Mouse (Mus musculus) Muller cell, postnatal 12 days (primary cell): ENCODE data around the gene Lsm14a.
A peak's percentile ranks its signal among the peaks of the same experiment; 100 is the strongest.

Experiments used
- DNase-seq: peaks from one replicate; pipeline ENCODE4 v3.0.0-alpha.2; 2015; ENCODE audit errors: inconsistent ontology term

The Lsm14a gene

GRCm38 (mm10) chr7:34393215-34393614 is at the start of gene Lsm14a:
TSS of gene Lsm14a (minus strand) at chr7:34393315.
- no peak for DNase-seq

GRCm38 (mm10) chr7:34438903-34439302 is 45.8 kb upstream of the Lsm14a start:
- DNase-seq: peak; percentile 7

DNA sequence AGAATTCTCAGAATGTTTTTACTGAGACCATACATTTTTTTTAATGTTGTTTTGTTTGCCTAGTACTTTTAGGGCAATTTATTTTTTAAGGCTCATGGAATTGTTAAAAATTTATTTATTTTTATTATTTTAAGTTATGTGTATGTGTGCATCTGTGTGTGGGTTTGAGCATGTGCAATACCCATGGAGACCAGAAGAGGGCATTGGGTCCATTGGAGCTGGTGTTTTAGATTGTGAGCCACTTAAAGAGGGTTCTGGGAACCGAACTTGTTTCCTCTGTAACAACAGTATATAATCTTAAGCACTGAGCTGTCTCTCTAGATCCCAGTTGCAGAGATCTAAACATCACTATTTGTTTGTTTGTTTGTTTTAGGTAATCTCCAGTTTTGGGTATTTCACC is 40.5 kb upstream of the Lsm14a start:
- no peak for DNase-seq

DNA sequence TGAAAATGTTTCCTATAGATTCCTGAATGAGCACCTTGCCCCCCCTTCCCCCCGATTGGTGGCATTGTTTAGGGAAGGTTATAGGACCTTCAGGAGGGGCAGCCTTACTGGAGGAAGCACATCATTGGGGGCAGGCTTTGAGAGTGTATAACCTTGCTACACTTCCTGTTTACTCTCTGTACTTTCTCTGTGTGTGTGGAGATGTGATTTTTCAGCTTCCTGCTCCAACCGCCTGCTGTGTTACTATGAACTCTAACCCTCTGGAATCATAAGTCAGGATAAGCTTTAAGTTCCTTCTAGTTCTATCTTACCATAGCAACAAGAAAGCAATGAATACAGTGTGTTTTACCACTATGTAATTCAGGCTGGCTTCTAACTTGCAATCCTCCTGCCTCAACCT is 28.1 kb upstream of the Lsm14a start:
- DNase-seq: no peak

- peak; percentile 56 for DNase-seq
Observed at GRCm38 (mm10) chr7:34407492-34407891, 14.4 kb upstream of the Lsm14a start.

GRCm38 (mm10) chr7:34403876-34404275 is 10.8 kb upstream of the Lsm14a start:
- no peak for DNase-seq

DNA sequence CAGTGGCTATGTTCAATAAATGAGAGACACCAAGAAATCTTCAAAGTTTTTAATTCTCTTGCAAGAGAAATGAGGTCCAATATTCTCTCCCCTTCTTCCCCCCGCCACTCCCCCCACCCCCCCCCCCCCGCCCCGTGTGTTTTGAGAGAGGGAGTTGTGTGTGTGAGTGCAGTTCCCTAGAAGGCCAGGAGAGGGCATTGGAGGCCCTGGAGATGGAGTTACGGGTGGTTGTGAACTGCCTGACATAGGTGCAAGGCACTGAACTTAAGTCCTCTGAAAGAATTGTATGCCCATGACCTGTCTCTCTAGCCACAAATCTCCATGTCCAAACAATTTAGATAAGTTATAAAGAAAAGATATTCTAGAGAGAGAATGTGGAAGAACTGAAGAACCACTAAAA is 7.0 kb upstream of the Lsm14a start:
- DNase-seq: no peak

- DNase-seq: no peak
Observed at GRCm38 (mm10) chr7:34398831-34399230, 5.7 kb upstream of the Lsm14a start.

DNA sequence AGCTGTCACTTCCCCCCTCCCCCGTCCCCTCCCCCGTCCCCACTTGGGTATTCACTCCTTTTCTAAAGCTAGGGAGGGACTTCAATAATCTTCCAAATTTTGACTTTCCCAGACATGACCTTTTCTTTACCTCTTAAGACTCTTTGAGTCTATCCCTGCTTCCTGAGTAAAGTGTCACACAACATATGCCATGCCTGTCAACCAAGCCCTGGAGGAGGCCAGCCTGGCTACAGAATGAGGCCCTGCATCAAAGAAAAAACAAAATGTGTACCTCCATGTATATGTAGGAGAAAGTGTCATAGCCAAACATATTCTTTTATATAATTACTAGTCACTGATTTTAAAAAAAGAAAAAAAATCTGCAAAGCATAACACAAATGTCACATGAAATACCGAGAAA is 3.7 kb upstream of the Lsm14a start:
- DNase-seq: no peak

DNA sequence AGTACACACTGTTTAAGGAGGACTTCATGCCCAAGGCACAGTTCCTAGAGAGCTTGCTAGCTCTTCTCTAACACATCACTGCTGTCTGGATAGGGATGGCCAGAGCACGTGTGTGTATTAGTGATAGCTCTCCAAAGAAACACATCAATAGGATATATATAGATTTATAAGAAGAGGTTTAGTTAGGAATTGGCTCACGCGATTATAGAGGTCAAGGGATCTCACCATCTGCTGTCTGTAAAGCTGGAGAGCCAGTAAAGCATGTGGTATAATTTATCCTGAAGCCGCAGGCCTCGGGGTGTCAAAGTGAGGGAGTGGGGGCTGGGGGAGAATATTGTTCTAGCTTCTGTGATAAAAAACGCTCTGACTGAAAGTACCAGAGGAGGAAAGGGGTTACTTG is 2.6 kb upstream of the Lsm14a start:
- DNase-seq: no peak

DNA sequence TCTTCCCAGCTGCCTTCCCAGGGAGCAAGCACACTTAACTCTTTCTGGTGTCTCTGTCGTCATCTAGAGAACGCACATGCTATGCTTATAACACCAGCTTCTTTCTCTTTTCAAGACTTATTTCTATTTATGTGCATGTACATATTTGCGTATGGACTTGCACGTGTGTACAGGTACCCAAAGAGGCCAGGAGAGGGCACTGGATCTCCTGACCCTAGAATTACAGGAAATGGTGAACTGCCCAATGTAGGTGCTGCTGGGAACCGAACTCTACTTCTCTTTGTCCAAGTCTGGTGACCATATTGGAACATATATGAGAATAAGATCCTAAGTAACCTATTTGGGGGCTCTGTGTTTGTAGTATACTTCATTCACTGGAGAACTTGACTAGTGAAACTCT is 1.5 kb upstream of the Lsm14a start:
- DNase-seq: no peak

- no peak for DNase-seq
Observed at GRCm38 (mm10) chr7:34394091-34394490, 976 bp upstream of the Lsm14a start.

DNA sequence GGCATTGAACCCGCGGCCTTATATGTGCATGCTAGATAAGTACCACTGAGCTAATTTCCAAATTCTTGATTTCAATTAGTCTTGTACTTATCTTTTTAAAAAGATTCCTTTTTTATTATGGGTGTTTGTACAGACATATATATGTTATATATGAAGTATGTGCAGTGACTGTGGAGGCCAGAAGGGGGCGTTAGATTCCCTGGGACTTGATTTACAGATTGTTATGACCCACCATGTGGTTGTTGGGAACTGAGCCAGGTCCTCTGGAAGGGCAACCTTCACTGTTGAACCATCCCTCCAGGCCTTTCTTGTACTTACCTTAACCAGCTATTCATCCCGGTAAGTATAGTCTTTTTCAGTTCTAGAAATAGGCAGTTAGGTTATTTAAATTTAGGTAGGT is 780 bp downstream of the Lsm14a start:
- DNase-seq: no peak

GRCm38 (mm10) chr7:34391711-34392110 is 1.4 kb downstream of the Lsm14a start:
- DNase-seq: no peak

GRCm38 (mm10) chr7:34390834-34391155 is 2.3 kb downstream of the Lsm14a start:
- peak; percentile 66 for DNase-seq

- DNase-seq: no peak
Observed at GRCm38 (mm10) chr7:34390111-34390833, 2.8 kb downstream of the Lsm14a start.

GRCm38 (mm10) chr7:34389277-34390085 is 3.6 kb downstream of the Lsm14a start:
- DNase-seq: peak; percentile 94

DNA sequence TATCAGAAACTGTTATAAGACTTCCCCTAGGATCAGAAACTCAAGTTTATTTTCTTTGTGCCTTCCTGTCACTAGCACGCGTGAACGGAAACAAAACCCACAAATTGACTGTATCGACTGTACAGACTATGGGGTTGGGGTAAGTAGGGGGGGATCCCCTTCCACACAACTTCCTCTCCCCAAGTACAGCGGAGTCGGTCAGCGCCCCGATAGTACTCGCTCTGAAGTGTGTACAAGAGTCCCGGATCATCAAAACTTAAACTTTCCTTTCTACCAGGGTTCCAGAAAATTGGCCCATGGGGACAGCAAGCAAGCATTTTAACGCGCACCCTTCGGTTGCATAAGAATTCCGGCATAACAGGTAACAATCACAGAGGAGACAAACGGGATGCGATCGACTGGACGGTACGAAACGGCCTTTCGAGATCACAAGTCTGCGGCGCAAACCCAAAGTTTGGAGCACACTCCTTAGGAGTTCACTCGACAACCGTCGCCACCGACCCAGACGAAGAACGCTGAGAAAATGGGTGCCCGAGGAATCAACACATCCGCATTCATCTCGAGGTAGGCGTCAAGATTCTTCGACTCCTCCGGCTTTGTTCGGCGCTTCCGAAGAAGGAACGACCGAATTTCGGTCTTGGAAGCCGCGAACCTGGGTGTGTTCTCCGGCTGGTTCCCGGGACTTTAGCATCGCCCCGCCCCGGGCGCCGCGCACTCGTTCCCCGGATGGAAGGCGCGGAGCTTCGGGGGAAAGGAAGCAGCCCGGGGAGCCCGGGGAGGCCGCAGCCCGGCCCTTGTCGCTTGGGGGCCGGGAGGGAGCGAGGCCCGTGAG is 4.5 kb downstream of the Lsm14a start:
- peak; percentile 75 for DNase-seq

DNA sequence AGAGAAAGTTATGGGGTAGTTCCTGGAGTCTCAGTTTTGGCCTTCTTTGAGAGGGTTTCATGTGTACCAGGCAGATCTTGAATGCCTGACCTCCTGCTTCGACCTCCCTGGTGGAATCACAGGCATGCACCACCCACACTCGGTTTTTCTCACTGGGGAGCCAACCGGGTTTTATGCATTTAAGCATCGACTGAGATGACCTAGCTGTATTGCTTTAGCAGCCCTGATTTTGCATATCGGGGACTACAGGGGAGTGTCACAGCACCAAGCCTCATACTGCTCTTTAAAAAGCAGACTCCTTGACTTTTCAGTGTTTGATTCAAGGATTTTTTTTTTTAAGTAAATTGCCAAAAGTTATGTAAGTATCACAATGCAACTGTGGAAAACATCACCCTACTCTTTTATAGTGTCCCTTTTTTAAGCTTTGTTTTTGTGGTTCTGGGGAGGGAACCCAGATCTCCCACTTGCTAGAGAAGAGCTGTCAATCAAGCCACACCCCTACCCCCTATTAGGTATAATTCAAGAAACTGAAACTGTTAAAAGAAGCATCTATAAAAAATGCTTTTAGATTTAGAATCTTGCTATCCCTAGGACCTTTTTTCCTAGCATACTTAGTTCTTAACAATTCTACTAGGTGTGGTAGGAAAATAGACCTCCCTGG is 5.2 kb downstream of the Lsm14a start:
- DNase-seq: peak; percentile 50

DNA sequence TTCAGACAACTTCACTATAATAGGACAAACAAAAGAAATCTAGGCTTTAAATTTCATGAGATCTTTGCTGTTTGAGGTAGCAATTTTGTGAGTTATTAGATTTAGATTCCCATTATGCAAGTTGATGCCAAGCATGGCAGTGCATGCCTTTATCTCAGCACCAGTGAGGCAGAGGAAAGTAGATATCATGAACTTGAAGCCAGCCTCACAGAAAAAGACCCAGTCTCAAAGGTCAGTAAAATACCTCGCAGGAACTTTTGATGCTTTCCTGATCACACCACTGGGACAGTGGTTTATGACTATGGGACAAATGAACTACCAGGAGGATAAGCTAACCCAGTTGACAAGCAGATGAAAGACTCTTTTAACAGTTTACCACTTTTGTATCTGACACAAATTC is 10.3 kb downstream of the Lsm14a start:
- no peak for DNase-seq

GRCm38 (mm10) chr7:34381733-34382132 is 11.4 kb downstream of the Lsm14a start:
- no peak for DNase-seq

GRCm38 (mm10) chr7:34380311-34380710 is 12.8 kb downstream of the Lsm14a start:
- DNase-seq: no peak
